Mouse (Mus musculus): ENCODE measurements at regions not wholly inside any gene's neighbourhood (a gene's known extent, or its start where the extent isn't known, plus 50 kb on each side); places are given as distances from the start of the nearest gene placed in this dataset.

DNA sequence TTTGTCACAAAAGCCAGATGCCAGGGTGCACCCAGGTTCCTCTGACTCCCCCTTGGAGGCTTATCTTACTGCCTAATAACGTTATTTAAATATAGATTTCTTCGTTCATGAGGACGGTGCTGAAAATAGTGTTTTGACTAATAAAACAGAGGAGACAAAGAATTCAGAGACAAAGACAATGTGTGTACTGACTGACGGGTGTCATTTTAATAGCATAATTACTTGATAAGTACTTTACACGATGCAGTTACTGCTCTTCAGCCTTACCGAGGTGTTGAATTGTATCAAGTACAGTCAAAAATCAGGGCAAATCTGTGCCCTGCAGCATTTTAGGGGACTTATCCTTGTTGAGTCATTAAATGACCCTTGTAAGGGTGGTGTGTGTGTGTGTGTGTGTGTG, 133.1 kb upstream of the Dnajc19 start:
- Histone ChIP-seq H3K9ac (replicated peaks) (no peak overlapping the region), H3K9me3 (replicated peaks) (no peaks in the 10 kb centered on the region), H3K4me2 (no peak overlapping the region), H3K27ac (replicated peaks) (no peak overlapping the region), H3K27me3 (replicated peaks) (no peaks in the 10 kb centered on the region), H3K4me1 (no peaks in the 10 kb centered on the region), H3K4me3 (replicated peaks) (no peak overlapping the region), H3K36me3 (no peaks in the 10 kb centered on the region)
- no peak for ATAC-seq (ENCODE audit: low FRiP score)
- 86% methylated on average over 6 of the region's 6 CpGs for WGBS

DNA sequence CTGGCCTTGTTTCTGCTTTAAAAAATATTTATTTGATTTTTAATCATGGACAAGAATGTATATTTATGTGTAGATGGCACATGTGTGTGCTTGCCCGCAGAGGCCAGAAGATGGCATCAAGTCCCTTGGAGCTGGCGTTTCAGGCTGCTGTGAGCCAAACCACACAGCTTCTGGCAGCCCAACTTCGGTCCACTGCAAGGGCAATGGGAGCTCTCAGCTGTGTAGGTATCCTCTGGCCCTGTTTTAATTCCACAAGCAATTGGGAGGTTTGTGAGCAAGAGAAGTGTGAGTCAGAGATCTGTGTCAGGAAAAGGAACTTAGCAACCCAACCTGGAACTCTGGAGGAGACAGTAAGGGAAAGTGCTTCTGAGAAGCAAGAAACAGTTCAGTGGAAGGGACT, 125.3 kb upstream of the Dnajc19 start:
- Histone ChIP-seq H3K4me3 (replicated peaks) (no peak overlapping the region), H3K27ac (replicated peaks) (no peak overlapping the region), H3K36me3 (no peaks in the 10 kb centered on the region), H3K9ac (replicated peaks) (no peak overlapping the region), H3K4me1 (no peaks in the 10 kb centered on the region), H3K9me3 (replicated peaks) (no peaks in the 10 kb centered on the region), H3K4me2 (no peak overlapping the region), H3K27me3 (replicated peaks) (no peaks in the 10 kb centered on the region)
- 96% methylated on average over 3 of the region's 3 CpGs for WGBS
- no peak for ATAC-seq (ENCODE audit: low FRiP score)

DNA sequence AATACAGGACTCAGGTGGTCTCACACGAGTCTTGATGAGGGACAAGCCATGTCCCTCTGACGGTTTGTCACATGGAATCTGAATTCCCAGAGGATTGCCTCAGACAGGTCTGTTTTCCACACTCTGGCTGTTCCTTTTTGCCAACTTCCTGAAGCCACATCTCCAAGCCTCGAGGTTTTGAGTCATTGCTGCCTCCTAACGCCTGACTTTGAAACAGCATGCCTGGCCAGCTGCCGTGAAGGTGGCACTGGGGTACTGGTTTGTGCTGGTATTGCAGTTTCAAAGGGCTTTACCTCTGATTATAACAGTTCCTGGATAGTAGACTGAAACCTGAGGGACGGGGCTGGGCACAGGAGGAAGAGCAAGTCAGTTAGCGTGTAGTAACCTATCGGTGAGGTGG, 117.1 kb upstream of the Dnajc19 start:
- H3K9me3 ChIP-seq (replicated peaks), result no peaks in the 10 kb centered on the region
- H3K36me3 ChIP-seq, result no peaks in the 10 kb centered on the region
- ATAC-seq (ENCODE audit: low FRiP score), result no peak
- H3K9ac ChIP-seq (replicated peaks), result no peak overlapping the region
- no peaks in the 10 kb centered on the region for H3K27me3 ChIP-seq (replicated peaks)
- H3K4me1 ChIP-seq, result peaks cover 18% of the 10 kb centered on the region
- peak overlapping the region; percentile 7; the same call in 1 of the 2 replicates for H3K4me2 ChIP-seq
- no peak overlapping the region for H3K4me3 ChIP-seq (replicated peaks)
- 34% methylated on average over 8 of the region's 8 CpGs for WGBS
- no peak overlapping the region for H3K27ac ChIP-seq (replicated peaks)

DNA sequence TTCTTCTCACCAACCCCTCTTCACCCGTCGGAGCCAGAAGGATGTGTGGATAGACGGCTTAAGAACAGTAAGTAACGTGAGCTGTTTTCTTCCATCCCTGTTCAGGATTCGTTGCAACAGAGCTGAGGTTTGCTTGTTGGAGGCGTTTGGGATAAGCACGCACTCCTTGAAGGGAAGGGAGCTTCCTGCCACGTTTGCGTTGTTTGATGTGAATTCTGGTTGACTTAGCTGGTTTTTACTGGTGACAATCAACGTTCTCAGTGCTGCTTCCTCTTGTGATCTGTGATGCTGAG, 116.0 kb upstream of the Dnajc19 start:
- ATAC-seq (ENCODE audit: low FRiP score), result no peak
- H3K27ac ChIP-seq (replicated peaks), result no peak overlapping the region
- peak overlapping the region; percentile 47 for H3K4me2 ChIP-seq
- WGBS, result 15% methylated on average over 10 of the region's 10 CpGs
- peak overlapping the region; percentile 11 for H3K4me3 ChIP-seq (replicated peaks)
- H3K36me3 ChIP-seq, result no peaks in the 10 kb centered on the region
- H3K27me3 ChIP-seq (replicated peaks), result no peaks in the 10 kb centered on the region
- peaks cover 18% of the 10 kb centered on the region for H3K4me1 ChIP-seq
- H3K9me3 ChIP-seq (replicated peaks), result no peaks in the 10 kb centered on the region
- 0 out of 2 replicates have a peak overlapping the region, but pooled peaks have one; percentile 24 for H3K9ac ChIP-seq (replicated peaks)

DNA sequence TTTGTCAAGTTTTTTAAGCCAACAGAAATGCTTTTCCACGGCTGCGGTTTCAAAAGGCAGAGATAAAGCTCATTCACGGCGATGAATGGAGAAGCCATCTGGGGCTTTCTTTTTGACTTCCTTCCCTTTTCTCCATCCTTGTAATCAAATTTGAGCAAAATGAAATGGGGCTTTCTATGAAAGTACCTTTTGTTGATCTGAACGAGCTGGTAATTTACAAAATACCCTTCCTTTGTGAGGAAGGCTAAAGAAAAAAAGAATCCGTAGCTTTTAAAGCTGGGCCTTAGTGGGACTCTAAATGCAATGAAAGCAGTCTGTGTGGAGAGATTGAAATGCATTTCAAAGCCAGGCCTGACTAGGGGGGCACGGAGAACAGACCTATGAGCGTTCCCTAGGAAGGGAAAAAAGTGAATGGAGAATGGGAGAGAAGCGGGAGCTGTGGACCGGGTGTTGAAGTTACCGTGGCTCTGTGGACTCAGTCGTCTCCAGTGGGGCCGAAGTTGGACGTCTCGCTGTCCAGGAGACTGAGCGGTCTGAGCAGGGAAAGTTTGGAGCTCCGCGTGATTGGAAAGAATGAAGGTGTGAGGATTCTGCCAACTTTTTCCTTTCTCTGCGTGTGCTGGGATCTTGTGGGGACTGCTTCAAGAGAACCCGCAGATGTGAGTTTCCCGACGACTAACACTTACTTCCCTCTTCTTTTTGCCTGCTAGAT, 115.5 kb upstream of the Dnajc19 start:
- Histone ChIP-seq H3K27ac (replicated peaks) (no peak overlapping the region), H3K9ac (replicated peaks) (0 out of 2 replicates have a peak overlapping the region, but pooled peaks have one; percentile 24), H3K4me2 (peak overlapping the region; percentile 47), H3K4me1 (peaks cover 18% of the 10 kb centered on the region), H3K9me3 (replicated peaks) (no peaks in the 10 kb centered on the region), H3K36me3 (no peaks in the 10 kb centered on the region), H3K27me3 (replicated peaks) (no peaks in the 10 kb centered on the region), H3K4me3 (replicated peaks) (peak overlapping the region; percentile 11)
- WGBS, result 12% methylated on average over 22 of the region's 22 CpGs
- ATAC-seq (ENCODE audit: low FRiP score), result no peak

DNA sequence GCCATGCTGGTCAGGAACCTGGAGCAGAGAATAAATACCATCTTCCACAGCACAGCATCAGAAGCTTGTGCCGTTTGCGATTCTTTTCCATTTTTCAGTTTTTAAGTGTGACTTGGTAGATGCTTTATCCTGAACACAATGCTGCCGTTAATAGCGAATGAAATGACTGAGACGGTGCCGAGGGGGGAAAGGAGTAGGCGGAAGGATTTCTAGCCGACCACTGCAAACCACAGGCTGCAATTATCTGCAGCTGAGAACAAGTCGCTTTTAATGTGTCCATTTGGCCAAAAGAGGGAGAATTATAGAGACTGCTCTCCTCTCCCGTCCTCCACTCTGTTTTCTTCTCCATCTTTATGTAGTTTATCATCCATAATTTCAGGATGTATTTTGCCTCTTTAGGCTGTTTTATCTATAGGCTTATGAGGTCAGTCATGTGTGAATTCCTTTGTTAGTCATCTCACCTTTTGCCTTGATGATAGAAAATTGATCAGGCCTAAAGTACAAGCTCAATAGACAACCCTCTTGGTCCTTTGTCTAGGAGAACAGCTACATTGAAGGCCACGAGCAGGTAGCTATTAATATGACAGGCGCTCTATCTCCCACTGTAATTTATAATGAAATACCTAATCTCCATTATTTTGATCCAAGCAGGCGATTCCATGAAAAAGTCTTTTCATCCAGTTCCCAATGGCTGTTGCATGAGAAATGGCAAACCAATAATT, 114.8 kb upstream of the Dnajc19 start:
- 34% methylated on average over 13 of the region's 13 CpGs for WGBS
- Histone ChIP-seq H3K9me3 (replicated peaks) (no peaks in the 10 kb centered on the region), H3K27me3 (replicated peaks) (no peaks in the 10 kb centered on the region), H3K4me2 (peak overlapping the region; percentile 47), H3K9ac (replicated peaks) (no peak overlapping the region), H3K36me3 (no peaks in the 10 kb centered on the region), H3K4me1 (peaks cover 18% of the 10 kb centered on the region), H3K27ac (replicated peaks) (no peak overlapping the region), H3K4me3 (replicated peaks) (0 out of 2 replicates have a peak overlapping the region, but pooled peaks have one; percentile 13)
- ATAC-seq (ENCODE audit: low FRiP score), result 0 out of 2 replicates have a peak, but pooled peaks have one; percentile 51

DNA sequence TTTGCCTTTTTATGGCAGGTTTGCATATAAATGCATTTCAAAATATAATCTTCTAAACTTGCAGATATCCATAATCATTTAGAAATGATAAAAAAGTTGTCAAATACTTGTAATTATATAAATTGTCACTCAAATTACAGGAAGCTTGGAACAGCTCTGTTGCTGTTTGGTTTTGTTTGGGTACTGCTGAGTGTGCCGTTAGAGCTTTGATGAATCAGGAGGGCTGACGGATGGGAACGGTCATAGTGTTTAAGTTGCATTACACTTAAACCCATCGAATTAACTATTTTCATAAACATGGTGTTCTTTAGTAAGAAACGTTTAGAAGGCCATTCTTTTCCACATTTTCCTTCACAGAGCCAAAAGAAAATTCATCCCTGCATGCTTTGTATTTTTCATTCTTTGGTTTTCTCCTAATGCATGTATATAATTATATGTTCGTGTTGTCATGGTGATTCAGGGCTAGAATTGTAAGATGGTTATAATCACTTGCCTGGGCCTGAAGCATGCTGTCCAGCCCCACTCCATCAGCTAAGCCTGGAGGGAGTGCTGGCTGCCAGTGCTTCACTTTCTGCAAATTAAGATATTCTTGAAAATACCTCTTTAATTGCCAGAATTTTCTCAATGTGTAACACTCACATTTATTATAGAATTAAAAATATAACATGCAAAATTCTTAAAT, 92.4 kb upstream of the Dnajc19 start:
- no peak for ATAC-seq (ENCODE audit: low FRiP score)
- Histone ChIP-seq H3K27me3 (replicated peaks) (no peaks in the 10 kb centered on the region), H3K4me2 (no peak overlapping the region), H3K9me3 (replicated peaks) (0 out of 2 replicates have a peak, but pooled peaks cover 3% of the 10 kb centered on the region), H3K36me3 (no peaks in the 10 kb centered on the region), H3K4me1 (no peaks in the 10 kb centered on the region), H3K27ac (replicated peaks) (no peak overlapping the region), H3K4me3 (replicated peaks) (no peak overlapping the region), H3K9ac (replicated peaks) (no peak overlapping the region)
- 74% methylated on average over 6 of the region's 6 CpGs for WGBS

DNA sequence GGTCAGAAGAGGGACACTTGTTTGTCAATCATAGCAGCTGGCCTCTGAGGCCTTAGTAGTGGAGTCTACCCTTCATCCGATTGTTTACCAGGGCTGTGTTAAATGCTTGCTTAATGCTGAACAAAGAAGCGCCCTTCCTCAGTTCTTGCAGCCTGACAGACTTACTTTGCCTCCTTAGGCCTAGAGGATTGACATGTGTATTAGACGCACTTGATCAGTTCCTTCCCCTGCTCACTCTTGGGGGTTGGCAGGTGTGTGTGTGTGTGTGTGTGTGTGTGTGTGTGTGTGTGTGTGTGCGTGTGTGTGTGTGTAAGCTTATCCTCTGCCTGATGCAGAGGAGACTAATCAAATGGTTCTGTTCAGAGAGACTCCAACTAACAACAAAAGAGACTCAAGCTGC, 91.8 kb upstream of the Dnajc19 start:
- Histone ChIP-seq H3K36me3 (no peaks in the 10 kb centered on the region), H3K27me3 (replicated peaks) (no peaks in the 10 kb centered on the region), H3K4me3 (replicated peaks) (no peak overlapping the region), H3K9me3 (replicated peaks) (0 out of 2 replicates have a peak, but pooled peaks cover 3% of the 10 kb centered on the region), H3K27ac (replicated peaks) (no peak overlapping the region), H3K9ac (replicated peaks) (no peak overlapping the region), H3K4me1 (no peaks in the 10 kb centered on the region), H3K4me2 (no peak overlapping the region)
- WGBS, result 87% methylated on average over 4 of the region's 4 CpGs
- no peak for ATAC-seq (ENCODE audit: low FRiP score)

DNA sequence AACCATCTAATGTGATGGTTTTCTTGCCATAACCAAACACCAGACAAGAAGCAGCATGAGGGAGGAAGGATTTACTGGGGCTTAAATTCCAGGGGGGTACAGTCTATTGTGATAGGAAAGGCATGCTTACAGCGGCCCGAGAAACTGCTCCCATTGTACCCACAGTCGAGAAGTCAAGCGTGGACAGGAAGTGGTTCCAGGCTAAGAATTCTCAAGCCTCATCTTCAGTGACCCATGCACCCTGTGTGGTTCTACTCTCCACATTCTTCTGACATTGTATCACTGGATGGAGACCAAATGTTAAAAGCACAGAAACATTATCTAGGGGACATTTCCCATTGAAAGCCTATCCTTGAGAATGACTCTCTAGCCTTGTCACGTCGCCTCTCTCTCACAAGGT, 90.8 kb upstream of the Dnajc19 start:
- 81% methylated on average over 6 of the region's 6 CpGs for WGBS
- Histone ChIP-seq H3K27me3 (replicated peaks) (no peaks in the 10 kb centered on the region), H3K4me3 (replicated peaks) (no peak overlapping the region), H3K9ac (replicated peaks) (no peak overlapping the region), H3K9me3 (replicated peaks) (no peaks in the 10 kb centered on the region), H3K36me3 (no peaks in the 10 kb centered on the region), H3K27ac (replicated peaks) (no peak overlapping the region), H3K4me1 (no peaks in the 10 kb centered on the region), H3K4me2 (no peak overlapping the region)
- no peak for ATAC-seq (ENCODE audit: low FRiP score)

DNA sequence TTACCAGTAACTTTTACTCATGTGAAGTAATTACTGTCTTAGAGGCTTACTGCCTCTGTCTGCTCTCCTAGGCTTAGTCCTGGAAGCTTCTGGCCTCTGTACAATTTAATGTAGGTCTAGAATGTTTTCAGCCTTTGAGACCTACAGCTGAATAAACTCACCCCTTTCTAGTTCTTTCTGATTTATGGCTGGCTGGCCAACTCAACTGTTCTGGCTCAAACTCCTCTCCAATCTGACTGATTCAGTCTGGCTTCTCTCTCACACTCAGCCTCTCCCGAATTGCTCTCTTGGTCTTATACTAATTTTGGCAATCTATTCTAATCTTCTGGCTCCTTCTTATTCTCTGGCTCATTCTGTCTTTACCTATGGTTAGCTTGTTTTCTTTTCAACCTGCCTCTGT, 87.0 kb upstream of the Dnajc19 start:
- no peak for ATAC-seq (ENCODE audit: low FRiP score)
- H3K9ac ChIP-seq (replicated peaks), result no peak overlapping the region
- no peaks in the 10 kb centered on the region for H3K36me3 ChIP-seq
- no peaks in the 10 kb centered on the region for H3K4me1 ChIP-seq
- no peak overlapping the region for H3K4me2 ChIP-seq
- no peaks in the 10 kb centered on the region for H3K27me3 ChIP-seq (replicated peaks)
- 83% methylated on average over 1 of the region's 1 CpGs for WGBS
- no peaks in the 10 kb centered on the region for H3K9me3 ChIP-seq (replicated peaks)
- no peak overlapping the region for H3K4me3 ChIP-seq (replicated peaks)
- no peak overlapping the region for H3K27ac ChIP-seq (replicated peaks)

DNA sequence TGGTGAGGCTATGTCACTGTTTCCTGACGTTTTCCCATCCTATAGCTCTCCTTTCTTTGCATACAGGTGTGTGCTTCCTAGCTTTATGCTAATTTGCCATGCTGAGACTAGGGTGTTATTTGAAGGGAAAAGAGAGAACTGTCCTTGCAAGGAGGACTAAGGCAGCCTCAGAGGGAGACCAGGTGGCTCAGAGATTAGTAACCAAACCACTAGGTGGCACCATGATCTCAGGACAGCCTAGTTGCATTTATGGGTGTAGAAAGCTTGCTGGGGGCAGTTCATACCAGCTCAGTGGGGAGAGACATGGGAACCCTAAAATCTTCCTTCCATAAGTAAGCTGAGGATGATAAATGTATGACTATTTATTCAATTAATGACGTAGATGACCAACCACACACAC, 68.9 kb upstream of the Dnajc19 start:
- no peak overlapping the region for H3K4me2 ChIP-seq
- WGBS, result 71% methylated on average over 2 of the region's 2 CpGs
- H3K27me3 ChIP-seq (replicated peaks), result no peaks in the 10 kb centered on the region
- no peaks in the 10 kb centered on the region for H3K4me1 ChIP-seq
- no peaks in the 10 kb centered on the region for H3K36me3 ChIP-seq
- H3K4me3 ChIP-seq (replicated peaks), result no peak overlapping the region
- no peak for ATAC-seq (ENCODE audit: low FRiP score)
- no peaks in the 10 kb centered on the region for H3K9me3 ChIP-seq (replicated peaks)
- H3K27ac ChIP-seq (replicated peaks), result no peak overlapping the region
- H3K9ac ChIP-seq (replicated peaks), result no peak overlapping the region

DNA sequence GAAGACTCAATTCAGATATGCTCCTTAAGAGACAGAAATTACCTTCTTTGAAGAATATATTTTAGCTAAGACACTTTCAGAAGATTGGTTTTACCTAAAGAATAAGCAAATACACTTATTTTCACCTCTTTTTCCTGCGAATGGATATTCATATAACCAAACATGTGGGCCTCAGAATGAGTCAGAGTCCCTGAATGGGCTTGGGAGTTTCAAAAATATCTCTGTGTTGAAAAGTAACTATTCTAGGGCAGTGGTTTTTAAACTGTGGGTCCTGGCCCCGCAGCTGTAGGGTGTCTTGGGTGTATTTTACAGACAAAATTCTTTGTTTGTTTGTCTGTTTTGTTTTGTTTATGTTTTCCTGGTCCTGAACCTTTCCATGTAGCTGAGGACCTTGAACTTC, 62.5 kb upstream of the Dnajc19 start:
- Histone ChIP-seq H3K9me3 (replicated peaks) (no peaks in the 10 kb centered on the region), H3K4me3 (replicated peaks) (no peak overlapping the region), H3K36me3 (no peaks in the 10 kb centered on the region), H3K9ac (replicated peaks) (no peak overlapping the region), H3K4me2 (no peak overlapping the region), H3K27ac (replicated peaks) (no peak overlapping the region), H3K4me1 (no peaks in the 10 kb centered on the region), H3K27me3 (replicated peaks) (no peaks in the 10 kb centered on the region)
- ATAC-seq (ENCODE audit: low FRiP score), result no peak
- 89% methylated on average over 2 of the region's 2 CpGs for WGBS

Measured in neural tube, embryonic 15.5 days (tissue).